Mouse (Mus musculus) R1 (cell line): ENCODE results near the gene Gm26620.

ENCODE experiments used
- DNase-seq: peaks from one replicate; pipeline ENCODE4 v3.0.0-alpha.2; 2018; ENCODE audit warnings: low read depth, low spot score

The Gm26620 gene

DNA sequence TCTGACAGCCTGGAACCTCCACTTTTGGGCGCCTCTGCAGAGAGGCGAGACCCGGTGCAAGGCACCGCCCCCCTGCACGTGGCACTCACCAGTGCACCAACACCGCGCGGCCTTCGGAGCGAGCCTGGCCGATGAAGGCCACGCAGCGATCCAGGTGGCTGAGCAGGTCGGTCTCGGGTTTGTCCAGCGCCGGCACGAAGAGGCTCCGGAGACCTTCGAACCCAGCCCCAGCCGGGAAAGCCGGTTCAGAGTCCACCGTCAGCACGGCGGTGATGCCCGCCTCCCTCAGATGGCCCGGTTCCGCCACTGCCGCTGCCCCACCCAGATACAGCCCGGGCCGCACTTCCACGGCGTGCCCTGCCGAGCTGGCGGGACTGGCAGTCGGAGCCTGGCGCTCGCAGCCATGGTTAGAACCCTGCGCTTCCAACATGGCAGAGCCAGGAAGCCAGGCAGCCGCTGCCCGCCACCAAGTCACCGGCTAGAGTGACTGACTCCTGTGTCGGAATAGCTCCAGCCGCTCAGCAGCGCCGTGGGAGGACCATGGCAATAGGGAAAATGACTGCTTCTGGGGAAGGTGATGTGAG lies at the start of gene Gm26620, which contains the start of gene Dusp12:
Gm26620 (plus strand) TSS at position 88 of the 584 bp plus-strand sequence.
Dusp12 (minus strand) TSS at position 563 of the 584 bp plus-strand sequence.
- peak; percentile 93 for DNase-seq

DNA sequence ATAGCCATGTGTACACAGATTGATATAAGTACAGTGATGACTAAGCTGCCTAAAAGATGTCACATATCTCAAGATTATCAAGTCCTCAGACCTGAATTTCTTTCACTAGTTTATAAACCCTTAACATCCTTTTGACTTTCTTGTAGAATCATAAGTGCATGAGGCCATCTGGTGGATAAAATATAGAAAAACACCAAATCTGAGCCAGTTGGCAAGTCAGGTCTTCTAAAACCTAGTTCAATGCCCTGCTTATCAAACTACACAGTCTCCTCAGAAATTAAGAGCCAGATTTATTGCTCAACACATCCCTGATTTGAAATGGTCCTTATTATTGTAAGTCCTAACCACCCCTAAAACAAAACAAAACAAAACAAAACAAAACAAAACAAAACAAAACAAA lies 45.2 kb upstream of the Gm26620 start:
- no peak for DNase-seq

DNA sequence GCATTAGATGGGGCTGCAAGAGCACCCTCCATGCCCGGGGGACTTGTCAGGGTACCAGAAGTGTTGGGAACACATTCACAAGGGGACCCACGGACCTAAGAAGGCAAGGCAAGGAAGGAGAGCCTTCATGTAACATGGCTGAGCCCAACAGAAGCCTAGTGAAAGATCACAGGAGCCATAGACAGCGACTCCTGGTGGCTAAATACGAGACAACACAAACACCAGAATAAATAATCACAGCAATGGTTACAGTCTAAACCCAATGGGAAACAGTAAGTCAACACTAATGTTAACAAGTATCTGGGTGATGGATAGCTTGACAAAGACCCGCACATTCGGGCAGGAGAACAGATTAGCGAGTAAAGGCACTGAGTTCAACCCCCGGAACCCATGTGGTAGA lies 40.5 kb upstream of the Gm26620 start:
- DNase-seq: peak; percentile 28

DNA sequence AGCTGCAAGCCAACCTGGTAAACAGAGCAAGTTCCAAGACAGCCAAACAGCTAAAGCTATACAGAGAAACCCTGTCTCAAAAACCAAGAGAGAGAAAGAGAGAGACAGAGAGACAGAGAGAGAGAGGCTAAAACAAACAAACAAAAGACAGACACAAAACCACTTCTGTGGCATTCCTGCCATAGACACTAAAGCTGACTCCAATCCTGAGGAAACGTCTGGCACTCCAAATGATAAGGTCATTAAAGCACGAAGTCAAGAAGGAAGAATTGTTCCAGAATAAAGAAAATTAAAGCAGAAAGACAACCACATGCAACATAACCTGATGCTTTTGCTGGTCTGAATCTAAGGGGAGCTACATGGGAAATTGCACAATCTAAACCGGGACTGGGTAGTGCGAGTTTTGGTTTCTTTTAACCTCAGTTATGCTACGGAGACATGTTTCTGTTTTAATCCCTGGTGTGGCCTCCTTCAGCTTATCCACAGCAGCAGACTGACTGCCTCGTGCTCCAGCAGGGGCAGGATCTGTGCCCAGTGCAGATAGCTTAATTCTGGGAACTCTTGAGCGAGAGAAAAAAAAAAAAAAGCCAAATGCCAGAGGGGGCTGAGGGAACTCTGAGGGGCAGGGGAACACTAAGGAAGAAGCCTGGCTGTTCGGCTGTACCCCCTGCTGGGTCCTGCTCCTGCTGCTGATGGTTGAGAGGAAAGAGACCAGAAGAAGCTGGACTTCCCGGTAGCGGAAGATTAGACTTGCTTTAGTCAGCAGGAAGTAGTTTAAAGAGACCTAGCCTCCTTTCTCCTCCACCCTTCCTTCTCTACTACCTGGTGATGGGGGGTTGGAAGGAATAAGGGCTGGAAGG lies 39.2 kb upstream of the Gm26620 start:
- no peak for DNase-seq

DNA sequence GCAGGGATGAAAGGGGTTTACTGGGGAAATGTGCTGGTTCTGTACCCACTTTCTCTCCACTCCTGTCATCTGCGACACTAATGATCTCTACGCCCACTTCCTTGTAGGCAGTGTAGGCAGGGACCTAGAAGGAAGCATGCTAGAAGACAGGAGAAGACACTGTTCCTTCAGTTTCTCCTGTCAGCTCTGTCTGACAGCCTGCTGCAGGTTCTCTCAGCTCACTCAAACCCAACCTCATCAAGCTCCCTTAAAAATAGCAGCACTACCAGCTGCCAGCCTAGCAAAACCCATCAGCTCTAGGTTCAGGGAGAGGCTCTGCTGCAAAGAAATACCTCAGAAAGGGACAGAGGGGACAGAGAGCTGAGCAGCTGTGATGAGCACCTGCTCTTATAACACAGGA lies 34.9 kb upstream of the Gm26620 start:
- DNase-seq: no peak

DNA sequence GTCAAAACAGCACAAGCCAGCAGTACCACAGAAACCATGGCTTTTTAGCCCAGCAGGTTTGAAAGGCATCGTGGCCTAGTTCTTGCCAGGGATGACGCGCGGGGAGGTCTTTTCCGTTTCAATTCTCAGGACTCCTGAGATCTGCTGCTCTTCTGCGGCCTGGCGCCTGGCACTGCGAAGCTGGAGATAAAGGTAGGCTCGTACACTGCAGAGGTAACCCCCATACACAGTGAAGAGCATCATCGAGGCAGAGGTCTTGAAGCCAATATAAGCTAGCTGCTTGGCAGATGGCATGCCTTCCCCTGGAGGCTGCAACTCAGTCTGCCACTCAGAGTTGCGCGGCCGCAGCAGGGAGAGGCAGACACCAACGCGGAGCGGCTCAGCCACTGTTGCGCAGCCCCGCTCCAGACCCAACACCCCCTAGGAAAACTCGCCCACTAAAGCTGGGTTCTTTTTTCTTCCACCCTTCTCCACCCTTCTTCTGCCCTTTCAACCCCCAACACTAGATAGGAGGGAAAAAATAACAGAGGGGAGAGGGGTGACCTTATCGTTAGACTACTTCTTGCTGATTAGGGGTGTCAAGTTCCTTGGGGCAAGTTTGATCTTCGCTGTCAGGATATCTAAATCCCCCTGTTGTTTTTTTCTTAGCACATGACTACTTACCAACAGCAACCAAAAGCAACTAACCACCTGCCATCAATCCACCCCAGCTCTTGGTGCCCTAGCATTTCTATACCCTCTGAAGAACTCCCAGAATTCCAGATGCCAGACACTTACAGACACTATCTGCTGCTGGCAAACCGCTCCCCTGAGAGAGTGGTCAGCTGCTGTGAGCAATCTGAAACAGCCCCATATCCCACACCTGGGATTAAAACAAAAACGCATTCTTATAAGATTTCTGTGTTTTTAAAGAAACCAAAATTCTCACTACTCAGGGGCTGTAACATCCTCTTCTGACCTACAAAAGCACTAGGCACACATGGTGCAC lies 33.9 kb upstream of the Gm26620 start:
- DNase-seq: no peak

DNA sequence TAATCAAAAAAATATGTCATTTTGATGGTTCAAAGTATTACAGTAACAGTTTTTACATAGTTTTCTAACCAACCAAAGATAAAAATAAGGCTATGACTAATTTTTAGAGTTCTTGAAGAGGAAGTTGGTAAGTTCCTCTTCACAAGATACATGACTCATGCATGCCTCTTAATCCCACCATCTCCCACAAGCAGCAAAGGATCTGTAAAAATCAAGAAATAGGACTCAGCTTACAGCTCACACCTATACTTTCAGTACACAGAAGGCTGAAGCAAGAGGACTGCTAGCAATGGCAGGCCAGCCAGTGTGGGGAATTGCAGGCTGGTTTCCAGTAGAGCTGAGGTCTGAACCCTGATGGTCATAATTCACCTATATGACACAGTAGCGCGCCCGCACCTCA lies 31.3 kb upstream of the Gm26620 start:
- no peak for DNase-seq

DNA sequence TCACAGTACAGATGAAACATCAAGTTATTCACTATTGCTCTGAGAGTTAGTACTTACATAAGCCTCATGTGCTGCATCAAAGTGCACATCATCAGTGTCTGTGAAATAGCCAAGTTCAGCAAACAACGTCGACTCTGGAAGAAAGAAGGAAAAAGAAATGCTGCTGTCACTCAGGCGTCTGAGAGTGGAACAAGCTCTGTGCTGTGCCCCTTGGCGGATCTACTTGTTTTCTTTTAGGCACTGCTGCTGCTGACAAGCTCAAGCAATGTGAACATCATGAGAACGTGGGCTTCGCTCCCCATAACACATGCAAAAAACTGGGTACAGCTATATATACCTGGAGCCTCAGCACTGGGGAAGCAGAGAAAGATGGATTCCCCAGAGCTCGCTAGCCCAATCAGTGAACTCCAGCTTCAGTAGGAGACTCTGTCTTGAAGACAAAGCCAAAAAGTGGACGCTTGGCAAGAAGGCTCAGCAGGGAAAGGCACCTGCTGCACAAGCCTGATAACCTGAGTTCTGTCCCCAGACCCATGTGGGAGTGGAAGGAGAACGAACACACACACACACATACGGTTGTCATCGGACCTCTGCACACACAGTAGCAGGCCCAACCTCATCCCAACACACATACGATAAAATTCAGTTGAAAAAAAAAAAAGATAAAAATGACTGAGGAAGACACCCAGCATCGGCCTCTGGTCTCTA lies 29.7 kb upstream of the Gm26620 start:
- no peak for DNase-seq

DNA sequence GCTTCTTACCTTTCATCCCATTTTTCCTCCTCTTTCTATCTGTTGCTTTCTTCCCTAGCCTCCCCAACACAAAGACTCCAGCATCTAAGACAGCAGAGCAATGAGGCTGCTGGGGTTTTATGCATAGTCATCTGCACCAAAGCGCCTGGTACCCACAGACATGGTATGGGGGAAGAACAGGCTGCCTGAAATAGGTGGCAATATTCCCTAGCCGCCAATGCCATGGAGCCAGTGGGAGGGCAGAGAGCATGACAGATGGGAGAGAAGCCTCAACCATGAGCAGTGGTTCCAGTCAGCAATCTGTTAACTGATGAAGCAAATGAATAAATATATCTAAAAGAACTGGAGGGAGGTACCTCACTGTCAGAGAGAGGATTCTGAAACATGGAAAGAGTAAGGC lies 27.5 kb upstream of the Gm26620 start:
- no peak for DNase-seq

DNA sequence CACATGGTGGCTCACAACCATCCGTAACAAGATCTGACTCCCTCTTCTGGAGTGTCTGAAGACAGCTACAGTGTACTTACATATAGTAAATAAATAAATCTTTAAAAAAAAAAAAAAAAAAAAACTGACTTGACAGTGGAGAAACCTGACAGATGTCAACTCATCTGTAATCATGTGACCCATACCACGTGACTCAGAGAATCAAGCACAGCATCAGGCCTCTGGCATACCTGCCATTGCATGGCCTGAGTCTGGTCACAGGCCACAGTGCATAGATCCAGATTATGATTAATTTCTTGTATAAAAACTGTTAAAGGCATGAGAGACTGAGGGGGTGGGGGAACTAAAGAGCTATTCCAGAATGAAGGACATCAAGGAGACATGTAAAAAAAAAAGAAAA lies 26.0 kb upstream of the Gm26620 start:
- DNase-seq: no peak

DNA sequence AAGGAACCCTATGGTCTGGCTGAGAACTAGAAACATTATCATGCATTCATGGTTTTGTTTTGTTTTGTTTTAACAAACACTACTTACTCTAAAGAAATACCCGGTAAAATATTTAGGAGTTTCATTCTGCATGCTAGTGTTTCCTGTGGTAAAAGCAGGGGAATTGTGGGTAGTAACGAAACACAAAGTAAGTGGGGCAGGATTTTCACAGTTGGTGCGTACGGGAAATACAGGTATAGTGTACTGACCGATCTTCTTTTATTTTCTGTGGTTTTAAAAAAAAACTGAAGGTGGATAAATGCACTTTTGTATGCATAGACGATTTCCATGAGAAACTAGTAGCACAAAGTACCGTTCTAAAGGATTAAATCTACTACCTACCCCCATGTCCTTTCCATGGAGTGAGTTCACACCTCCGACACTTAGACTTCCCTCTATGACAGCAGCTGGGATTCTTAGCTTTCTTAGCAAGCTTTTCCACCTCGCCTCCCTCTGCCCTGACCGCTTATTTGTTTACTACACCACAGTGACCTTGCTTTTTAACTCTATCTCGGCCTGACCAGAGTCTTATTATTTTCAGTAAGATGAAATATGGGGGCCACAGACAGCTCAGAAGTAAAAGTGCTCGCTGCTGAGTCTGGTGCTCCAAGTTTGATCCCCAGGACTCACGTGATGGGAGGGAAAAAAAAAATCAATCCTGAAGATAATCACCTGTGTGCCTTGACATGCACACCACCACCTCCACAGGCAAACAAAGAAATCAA lies 23.0 kb upstream of the Gm26620 start:
- no peak for DNase-seq

DNA sequence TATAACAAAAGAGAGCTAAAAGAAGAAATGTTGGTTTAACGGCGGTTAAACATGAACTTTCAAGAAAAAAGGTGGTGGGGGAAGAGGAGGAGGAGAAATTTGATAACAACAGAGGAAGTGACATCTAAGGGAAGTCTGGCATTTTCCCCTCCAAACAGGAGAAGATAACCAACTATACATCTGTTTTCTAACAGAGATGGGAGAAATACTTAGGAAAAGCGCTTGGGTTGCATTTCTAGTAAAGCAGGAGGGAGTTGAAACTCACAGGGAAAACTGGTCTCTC lies 22.5 kb upstream of the Gm26620 start:
- DNase-seq: no peak

DNA sequence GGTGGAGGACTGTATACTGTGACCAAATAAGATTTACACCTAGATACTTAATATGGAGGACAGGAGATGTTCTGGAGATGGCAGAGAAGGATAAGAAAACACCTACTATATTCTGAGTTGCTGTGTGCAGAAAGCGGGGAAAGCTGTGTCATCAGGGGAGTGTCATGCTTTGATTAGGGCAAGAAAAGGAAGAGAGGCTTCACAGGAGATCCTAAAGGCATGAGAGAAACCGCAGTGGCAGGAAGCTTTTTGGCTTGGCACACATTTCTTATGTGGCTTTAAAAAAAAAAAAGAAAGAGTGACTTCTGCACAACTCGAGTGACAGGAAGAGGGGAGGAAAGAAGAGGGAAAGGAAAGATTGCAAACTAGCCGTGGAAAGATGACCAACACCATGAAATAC lies 21.8 kb upstream of the Gm26620 start:
- DNase-seq: no peak

DNA sequence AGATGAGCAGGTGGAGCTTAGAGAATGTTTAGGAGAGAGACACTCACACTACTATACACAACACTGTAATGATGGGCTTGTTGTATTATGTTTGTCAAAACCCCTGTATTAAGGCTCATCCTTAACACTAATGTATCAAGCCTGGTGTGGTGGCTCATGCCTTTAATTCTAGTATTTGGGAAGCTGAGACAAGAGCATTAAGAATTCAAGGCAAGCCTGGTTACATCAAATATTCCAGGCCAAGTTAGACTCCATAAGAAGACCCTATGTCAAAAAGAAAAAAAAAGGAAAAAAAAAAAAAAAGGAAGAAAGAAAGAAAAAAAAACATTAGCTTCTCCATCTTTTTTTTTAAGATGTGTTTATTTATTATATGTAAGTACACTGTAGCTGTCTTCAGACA lies 20.6 kb upstream of the Gm26620 start:
- no peak for DNase-seq

DNA sequence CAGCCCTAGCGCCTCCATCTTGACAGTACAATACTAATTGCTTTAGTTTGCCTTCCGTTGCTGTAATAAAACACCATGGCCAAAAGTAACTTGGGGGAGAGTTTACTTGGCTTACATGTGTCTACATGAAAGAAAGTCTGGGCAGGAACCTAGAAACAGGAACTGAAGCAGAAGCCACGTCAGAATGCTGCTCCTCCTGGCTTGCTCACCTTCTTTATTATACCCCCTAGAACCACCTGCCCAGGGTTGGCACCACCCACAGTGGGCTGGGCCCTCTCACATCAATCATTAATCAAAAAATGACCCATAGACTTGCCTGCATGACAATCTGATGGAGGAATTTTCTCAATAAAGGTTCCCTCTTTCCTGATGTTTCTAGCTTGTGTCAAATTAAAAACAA lies 20.1 kb upstream of the Gm26620 start:
- no peak for DNase-seq

DNA sequence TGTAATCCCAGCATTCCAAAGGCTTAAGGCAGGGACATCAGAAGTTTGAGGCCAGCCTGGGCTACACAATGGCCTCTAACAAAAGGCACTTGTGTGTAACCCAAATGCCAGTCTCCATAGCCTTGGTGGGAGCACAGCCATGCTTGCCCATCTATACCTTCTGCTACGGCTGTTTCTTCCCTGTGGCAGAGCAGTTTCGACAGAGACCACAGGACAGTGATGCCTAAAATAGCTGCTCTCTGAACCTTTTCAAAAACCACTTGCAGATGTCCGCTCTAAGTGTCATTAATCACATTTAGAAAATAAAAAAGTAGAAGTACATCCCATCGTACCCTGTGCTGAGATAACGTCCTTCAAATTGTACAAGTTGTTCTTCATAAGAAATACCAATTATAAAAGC lies 19.5 kb upstream of the Gm26620 start:
- no peak for DNase-seq

DNA sequence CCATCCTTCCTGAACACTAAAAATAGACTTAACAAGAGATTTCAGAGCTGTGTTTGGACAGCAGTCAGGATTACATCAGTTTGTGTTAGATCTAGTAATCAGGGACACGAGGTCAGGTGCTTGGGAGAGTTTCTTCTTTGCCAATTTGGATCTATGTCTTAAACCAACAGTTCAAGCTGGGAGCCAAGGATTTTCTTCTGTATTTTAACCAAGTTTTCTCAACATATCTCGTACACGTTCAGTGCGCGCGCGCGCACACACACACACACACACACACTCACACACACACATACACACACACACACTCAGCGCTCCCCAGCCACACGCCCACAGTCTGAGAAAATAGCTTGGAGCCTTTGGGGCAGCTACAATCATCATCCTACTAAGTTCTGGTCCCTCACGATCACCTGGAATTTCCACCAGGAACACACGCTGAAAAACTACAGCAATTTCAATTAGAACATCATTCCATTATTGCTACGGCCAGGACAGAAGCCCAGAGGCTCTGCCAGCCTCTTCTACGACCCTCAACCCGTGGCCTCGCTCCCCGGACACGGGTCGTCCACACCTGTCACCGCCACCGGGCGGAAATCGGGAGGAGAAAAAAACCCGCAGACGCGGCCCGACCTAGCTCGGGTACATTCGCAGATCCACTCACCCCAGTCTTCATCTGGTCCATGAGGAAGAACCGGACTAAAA lies 17.7 kb upstream of the Gm26620 start:
- no peak for DNase-seq

DNA sequence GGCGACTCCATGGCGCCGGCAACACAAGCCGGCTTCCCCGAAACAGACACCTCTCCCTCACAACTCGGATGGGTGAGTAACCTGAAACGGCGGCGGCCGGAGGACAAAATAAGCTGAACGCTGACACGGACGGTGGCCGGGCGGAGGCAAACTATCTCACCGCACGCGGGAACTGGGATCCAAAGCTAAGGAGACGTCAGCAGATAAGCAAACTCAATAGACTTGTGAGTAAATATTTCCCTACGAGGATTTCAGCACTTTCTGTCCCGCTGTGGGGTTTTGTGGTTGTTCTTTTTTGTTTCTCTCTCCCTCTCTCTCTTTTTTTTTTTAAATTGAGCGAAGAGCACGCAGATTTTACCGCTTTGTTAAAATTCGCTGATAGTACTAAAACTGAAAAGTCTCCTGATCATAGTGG lies 17.2 kb upstream of the Gm26620 start, which contains the start of gene Atf6:
Atf6 (minus strand) TSS at position 81 of the 415 bp plus-strand sequence.
- DNase-seq: peak; percentile 97

DNA sequence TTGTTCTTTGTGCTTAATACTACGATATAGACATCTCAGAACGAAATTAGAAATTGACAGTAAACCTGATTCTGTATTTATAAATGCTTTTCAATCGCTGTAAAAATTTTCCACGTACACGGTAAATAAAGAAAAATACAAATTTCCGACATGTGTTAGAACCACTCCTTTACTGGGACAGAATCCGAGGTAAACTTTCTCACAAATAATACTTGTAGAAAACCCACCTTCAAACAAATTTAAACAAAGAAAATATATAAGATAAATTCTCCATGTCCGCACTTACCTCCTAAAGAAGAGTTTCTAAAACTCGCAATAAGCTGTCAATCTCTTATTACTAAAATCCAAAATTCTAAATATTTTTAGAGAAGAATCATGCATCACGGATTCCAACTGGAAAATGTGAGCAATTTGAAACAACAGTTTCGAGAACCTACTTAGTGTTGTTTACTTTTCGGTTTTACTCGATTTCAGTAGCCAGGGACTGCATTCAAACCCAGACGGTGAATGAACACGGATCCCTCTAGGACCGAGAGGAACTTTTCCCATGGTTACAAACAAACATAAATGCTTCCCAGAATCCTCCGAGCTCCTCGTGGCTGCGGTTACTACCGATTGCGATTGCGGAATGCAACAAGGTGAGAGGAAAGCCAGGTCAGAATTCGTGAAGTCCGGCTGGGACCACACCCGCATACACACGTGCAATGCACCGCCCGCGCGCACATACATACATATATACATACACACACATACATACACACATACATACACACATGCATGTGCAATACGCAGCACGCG lies 16.6 kb upstream of the Gm26620 start:
- DNase-seq: peak; percentile 97
